Mouse (Mus musculus) bone marrow, adult 2 months (tissue): Measurements from ENCODE around the gene Stx1a. TPM values are rescaled to one million over a fixed set of nuclear protein-coding genes. Genes with fewer than 3 reads are reported as not detected.

Experiments used
- H3K27ac ChIP-seq: fragments of 200-500 bp; 2 replicates; pipeline ENCODE4 v1.5.1; 2012; ENCODE audit warnings: low read depth, mild to moderate bottlenecking, control low read depth, inconsistent platforms, low read length; ENCODE audit not compliant: control insufficient read depth, poor library complexity, insufficient read depth
- H3K4me1 ChIP-seq: fragments of 200-500 bp; 2 replicates; pipeline ENCODE4 v1.6.1; 2011; ENCODE audit warnings: low read length; ENCODE audit not compliant: control insufficient read depth, insufficient read depth
- H3K4me3 ChIP-seq: fragments of 200-500 bp; replicated peaks from 2 replicates; pipeline ENCODE3; 2011; ENCODE audit warnings: mild to moderate bottlenecking, low read depth, low read length, control low read depth; ENCODE audit not compliant: control insufficient read depth
- CTCF ChIP-seq: fragments of 200-500 bp; IDR thresholded peaks from 2 replicates; pipeline ENCODE4 v1.5.1; 2011; ENCODE audit warnings: low read length, control low read depth; ENCODE audit not compliant: control insufficient read depth, insufficient read depth
- POLR2A ChIP-seq: fragments of 200-500 bp; IDR thresholded peaks from 2 replicates; pipeline ENCODE4 v1.6.1; 2011; ENCODE audit warnings: low read depth, mild to moderate bottlenecking, control low read depth, low read length, borderline replicate concordance; ENCODE audit not compliant: control insufficient read depth
- WGBS: fragments of 180-500 bp; shearing (Covaris S2); methylation state at CpG from one replicate; pipeline ENCODE4 v1.1.7; 2018; 5-methylcytosine and 5-hydroxymethylcytosine counted together
- polyA plus RNA-seq: library from polyadenylated mRNA; stranded (reverse); fragments of >200 nt; gene quantifications from 2 replicates; pipeline ENCODE4 v1.2.4, GENCODE M21; 2011; ENCODE audit warnings: low replicate concordance; ENCODE audit not compliant: missing spikeins, insufficient read depth, insufficient read length

Gene Stx1a
- 2.0 and 2.9 TPM in 2 replicates for polyA plus RNA-seq

GRCm38 (mm10) chr5:135023344-135024173 is at the start of gene Stx1a:
Gene Stx1a, plus strand, starts transcription at chr5:135023482.
- no peak for TF ChIP-seq CTCF
- TF ChIP-seq POLR2A = peak; percentile 13; the same call in 1 of the 2 replicates
- no peak within 1 kb of the TSS for H3K27ac ChIP-seq
- WGBS = under 1% methylated on average over 61 of the region's 61 CpGs

GRCm38 (mm10) chr5:134973526-134973925 is 49.8 kb upstream of the Stx1a start:
- Histone ChIP-seq H3K4me1 (peaks cover 6% of the 10 kb centered on the region), H3K27ac (no peak overlapping the region), H3K4me3 (no peak overlapping the region)
- no peak for TF ChIP-seq CTCF
- WGBS = 80% methylated on average over 7 of the region's 7 CpGs

More at GRCm38 (mm10) chr5:135023344-135024173, at the start of gene Stx1a:
- Histone ChIP-seq H3K4me1 (peaks cover 2% of the 10 kb centered on the region), H3K4me3 (peak within 1 kb of the TSS; percentile 45)

GRCm38 (mm10) chr5:134974294-134974693 is 49.0 kb upstream of the Stx1a start:
- peaks cover 6% of the 10 kb centered on the region for H3K4me1 ChIP-seq
- no peak overlapping the region for H3K4me3 ChIP-seq
- H3K27ac ChIP-seq = no peak overlapping the region
- 19% methylated on average over 7 of the region's 7 CpGs for WGBS
- TF ChIP-seq CTCF (no peak), POLR2A (no peak)

- H3K4me3 ChIP-seq = no peak overlapping the region
- peaks cover 6% of the 10 kb centered on the region for H3K4me1 ChIP-seq
- TF ChIP-seq CTCF (no peak), POLR2A (no peak)
- H3K27ac ChIP-seq = no peak overlapping the region
- WGBS = 21% methylated on average over 2 of the region's 2 CpGs
Measured at GRCm38 (mm10) chr5:134974921-134975320, 48.4 kb upstream of the Stx1a start.

GRCm38 (mm10) chr5:134976164-134976563 is 47.1 kb upstream of the Stx1a start:
- Histone ChIP-seq H3K4me1 (peaks cover 6% of the 10 kb centered on the region), H3K27ac (no peak overlapping the region)

GRCm38 (mm10) chr5:134976577-134977250 is 46.6 kb upstream of the Stx1a start:
- 46% methylated on average over 14 of the region's 14 CpGs for WGBS
- H3K27ac ChIP-seq = no peak overlapping the region; the same call in 1 of the 2 replicates
- H3K4me3 ChIP-seq = no peak overlapping the region
- peaks cover 6% of the 10 kb centered on the region for H3K4me1 ChIP-seq
- no peak for TF ChIP-seq POLR2A

More at GRCm38 (mm10) chr5:134976164-134976563, 47.1 kb upstream of the Stx1a start:
- TF ChIP-seq CTCF (no peak), POLR2A (no peak)
- H3K4me3 ChIP-seq = no peak overlapping the region
- WGBS = 21% methylated on average over 2 of the region's 2 CpGs

GRCm38 (mm10) chr5:134977837-134978236 is 45.4 kb upstream of the Stx1a start:
- WGBS = 62% methylated on average over 4 of the region's 4 CpGs
- TF ChIP-seq CTCF = no peak
- Histone ChIP-seq H3K4me1 (peaks cover 6% of the 10 kb centered on the region), H3K4me3 (no peak overlapping the region), H3K27ac (no peak overlapping the region)

- no peak overlapping the region for H3K4me3 ChIP-seq
- H3K4me1 ChIP-seq = peaks cover 1% of the 10 kb centered on the region; the same call in 1 of the 2 replicates
- TF ChIP-seq POLR2A = no peak
- no peak for TF ChIP-seq CTCF
- WGBS = 61% methylated on average over 10 of the region's 10 CpGs
- no peak overlapping the region for H3K27ac ChIP-seq
Measured at GRCm38 (mm10) chr5:134981149-134981548, 42.1 kb upstream of the Stx1a start.

GRCm38 (mm10) chr5:134983111-134983510 is 40.2 kb upstream of the Stx1a start:
- H3K4me1 ChIP-seq = no peaks in the 10 kb centered on the region; the same call in 1 of the 2 replicates
- 73% methylated on average over 1 of the region's 1 CpGs for WGBS
- no peak for TF ChIP-seq POLR2A
- TF ChIP-seq CTCF = no peak
- no peak overlapping the region for H3K4me3 ChIP-seq
- H3K27ac ChIP-seq = no peak overlapping the region
